Mouse (Mus musculus) yolk sac, embryonic 10.5 days (tissue): ENCODE results near the gene Btg4.

Source experiments
- DNase-seq: peaks from one replicate; pipeline ENCODE4 v3.0.0-alpha.2; 2017; ENCODE audit warnings: low spot score

The Btg4 gene

DNA sequence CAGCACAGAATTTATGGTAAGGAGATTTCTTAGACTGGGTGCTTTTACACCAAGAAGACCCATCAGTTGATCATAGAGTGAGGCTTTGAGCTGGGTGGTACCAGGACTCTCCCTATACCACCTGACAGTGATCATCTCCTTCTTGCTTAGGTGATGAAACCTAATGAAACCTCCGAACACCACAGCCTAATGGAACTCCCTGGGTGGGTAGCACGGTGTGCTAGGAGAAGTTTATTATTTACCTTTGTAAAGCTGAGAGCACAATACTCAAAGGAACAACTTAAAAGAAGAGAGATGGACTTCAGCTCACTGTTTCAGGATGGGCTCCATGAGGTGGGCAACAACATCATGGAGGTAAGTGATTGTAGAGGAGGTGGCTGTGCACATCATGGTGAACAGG lies at the start of gene Btg4:
TSS of gene Btg4 (plus strand) at position 301 of the 400 bp plus-strand sequence.
- DNase-seq = no peak

DNA sequence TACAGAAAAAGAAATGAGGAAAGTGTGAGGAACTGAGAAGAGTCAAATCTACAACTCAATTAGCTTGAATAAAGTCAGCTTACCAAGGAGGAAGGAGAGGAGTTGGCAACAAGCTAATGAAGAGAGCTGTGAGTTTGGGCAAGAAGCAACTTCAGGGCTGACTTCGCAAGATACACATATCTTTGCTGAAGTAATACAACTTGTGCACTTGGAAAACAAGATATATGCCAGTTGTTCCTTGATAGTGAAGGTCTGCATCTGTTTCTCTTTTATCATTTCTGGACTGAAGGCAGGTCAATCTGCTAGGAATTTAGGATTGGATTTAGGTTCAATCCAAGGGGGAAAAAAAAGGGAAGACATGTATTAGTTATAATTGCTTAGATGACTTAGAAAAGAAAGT lies 47.1 kb upstream of the Btg4 start:
- no peak for DNase-seq

- DNase-seq = no peak
Observed at GRCm38 (mm10) chr9:51015732-51016131, 45.0 kb upstream of the Btg4 start.

GRCm38 (mm10) chr9:51019670-51020069 lies 41.0 kb upstream of the Btg4 start:
- no peak for DNase-seq

GRCm38 (mm10) chr9:51020351-51020750 lies 40.4 kb upstream of the Btg4 start:
- DNase-seq = no peak

DNA sequence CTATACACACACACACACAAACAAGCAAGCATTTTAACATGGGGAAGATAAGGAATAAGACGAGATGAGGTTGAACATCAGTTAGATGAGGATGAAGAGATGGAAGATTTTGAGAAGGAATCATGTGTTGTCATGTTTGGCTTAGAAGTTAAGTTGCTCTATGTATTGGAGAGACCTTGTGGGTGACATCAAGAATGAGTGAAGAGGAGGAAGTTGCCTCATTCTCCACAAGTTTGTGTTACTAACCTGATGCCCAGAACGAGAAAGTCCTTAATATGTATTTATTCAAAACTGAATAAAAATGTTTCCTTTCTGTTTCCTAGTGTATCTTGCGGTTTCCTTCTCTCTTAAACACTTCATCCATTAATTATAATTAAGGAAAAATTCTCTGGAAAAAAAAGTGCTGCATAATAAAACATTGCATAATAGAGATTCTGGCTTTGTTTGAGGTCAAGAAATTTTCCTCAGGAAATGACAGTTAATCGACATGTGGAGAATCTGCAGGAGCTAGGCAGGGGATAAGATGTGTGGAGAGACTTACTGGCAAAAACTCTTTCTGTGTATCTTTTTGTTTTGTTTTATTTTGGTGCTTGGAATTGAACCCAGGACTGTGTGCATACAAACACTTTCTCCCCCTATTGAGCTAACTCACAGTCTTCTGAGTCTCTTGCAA lies 39.4 kb upstream of the Btg4 start:
- no peak for DNase-seq

DNA sequence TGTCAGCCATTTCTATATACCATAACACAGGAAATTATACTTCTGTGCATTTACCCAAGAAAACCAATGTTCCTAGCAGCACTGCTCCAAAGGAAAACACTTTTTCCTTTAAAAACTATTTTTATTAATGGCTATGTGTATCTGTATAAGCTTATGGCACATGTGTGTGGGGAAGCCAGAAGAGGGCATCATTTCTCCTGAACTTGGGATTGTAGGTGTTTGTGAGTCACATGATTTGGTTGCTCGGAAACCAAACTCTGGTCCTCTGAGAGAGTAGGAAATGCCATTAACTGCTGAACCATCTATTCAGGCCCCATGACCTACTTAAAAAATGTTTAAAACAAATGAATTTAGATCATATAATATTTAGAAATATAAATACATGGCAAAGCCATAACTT lies 33.7 kb upstream of the Btg4 start:
- DNase-seq = no peak

DNA sequence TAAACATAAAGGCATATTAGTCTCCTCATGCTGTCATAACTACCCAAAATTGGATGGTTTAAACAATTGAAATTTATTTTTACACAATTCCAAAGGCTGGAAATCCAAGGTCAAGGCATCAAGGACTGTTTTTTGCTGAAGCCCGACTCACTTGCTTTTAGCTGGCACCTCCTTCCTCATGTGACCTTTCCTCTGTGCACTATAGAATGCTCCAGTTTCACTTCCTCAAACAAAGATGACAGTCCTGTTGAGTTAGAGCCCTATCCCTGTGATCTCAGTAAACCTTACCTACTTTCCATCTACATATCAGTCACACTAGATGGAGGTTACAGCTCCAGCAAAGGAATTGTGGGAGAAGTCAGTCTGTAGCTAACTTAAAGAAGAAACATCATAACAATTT lies 30.6 kb upstream of the Btg4 start:
- DNase-seq = no peak

DNA sequence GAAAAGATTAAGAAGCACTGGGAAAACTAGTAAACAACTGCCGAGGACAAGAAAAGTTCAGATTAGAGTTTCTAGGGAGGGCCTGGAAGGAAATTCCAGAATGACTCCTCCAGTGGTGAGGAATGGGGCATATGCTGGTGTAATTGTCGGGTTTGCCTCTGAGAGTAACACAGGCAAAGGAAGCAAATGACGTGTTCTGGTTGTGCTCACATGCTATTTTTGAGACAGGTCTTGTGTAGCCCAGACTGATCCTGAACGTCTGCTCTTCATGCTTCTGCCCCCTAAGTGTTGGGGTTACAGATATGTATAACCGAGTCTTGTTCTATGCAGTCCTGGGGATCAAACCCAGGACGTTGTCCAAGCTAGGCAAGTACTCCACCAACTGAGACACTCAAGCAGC lies 29.1 kb upstream of the Btg4 start:
- DNase-seq = no peak

DNA sequence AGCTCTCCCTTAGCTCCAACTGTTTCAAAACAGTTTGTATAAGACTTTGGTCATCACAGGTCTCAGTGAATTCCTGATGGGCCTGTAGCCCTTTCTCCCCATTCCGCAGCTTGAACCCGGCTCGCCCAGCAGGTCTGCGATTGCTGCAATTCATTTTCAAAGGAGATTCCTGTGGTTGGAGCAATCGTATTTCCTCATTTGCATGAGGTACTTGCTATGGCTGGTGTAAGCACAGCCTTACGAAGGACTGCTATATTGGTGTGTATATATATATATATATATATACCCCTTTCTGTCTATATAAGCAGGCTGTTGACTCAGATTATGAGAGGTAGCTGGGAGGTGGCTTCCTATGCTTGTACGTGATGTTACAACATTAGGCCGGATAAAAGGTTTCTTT lies 28.4 kb upstream of the Btg4 start:
- no peak for DNase-seq

- DNase-seq = no peak
Observed at GRCm38 (mm10) chr9:51032785-51033529, 27.7 kb upstream of the Btg4 start.

DNA sequence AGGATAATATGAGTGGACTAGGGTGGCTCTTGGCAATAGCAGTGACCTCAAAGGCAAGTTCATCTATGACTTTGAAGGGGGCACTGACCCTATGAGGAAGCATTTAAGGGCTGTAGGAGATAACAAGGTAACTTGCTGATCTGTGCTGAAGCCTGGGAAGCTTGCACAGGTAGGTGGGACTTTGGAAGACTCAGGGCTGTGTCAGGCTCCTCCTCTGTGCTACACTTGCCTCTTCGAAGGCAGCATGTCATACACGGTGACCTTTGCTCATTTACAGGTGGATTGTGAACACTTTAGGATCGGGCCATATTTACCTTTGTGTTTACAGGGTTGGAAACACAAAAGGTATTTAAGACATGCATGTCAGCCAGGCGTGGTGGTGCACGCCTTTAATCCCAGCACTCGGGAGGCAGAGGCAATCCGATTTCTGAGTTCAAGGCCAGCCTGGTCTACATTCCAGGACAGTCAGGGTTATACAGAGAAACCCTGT lies 19.2 kb upstream of the Btg4 start:
- DNase-seq = no peak

DNA sequence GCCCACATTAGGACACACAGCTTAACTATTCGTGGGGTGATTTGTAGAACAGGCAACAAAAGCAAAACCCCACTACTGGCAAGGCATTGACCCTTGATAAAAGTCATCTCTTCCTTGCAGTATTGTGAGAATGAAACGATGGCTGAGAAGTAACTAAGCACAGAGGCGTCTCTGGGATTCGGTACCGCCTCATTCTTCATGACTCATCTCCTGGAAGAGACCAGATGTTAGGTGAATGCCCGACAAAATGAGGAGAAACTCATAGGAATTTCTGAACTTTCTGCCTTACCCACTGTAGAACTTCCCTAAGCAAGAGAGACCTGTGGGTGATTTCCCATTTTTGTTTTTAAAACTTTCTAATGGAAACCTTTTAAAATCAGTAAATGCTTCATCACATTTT lies 18.6 kb upstream of the Btg4 start:
- DNase-seq = no peak

- DNase-seq = no peak
Observed at GRCm38 (mm10) chr9:51052180-51052579, 8.5 kb upstream of the Btg4 start.

- DNase-seq = no peak
Observed at GRCm38 (mm10) chr9:51056360-51057324, 4.1 kb upstream of the Btg4 start.

DNA sequence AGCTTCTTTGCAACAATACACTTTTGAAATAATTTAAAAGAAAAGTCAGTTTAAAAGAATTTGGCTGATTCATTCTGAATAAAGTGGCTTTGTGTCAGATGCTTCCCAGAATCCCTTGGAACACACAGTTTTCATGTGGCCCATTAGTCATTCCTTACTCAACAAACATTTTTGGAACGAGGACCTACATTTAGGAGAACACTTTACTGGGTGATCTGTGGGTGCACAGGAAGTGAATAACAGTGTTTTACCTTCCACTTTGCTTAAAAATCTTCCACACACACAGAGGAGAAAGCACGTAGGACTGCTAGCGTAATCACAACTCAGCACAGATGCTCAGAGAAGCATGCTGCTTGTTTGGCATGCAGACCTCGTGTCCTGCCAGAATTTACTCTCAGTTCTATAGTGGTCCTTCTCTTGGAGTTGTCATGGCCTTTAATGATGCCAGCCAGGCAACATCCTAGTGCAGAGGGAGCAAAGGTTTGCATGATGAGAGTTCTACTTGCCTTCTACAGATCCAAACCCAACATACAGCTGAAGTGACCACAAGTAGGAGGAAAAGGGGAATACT lies 1.7 kb upstream of the Btg4 start:
- no peak for DNase-seq

- DNase-seq = no peak
Observed at GRCm38 (mm10) chr9:51068202-51068601, 7.5 kb downstream of the Btg4 start.

- no peak for DNase-seq
Observed at GRCm38 (mm10) chr9:51070801-51071200, 10.1 kb downstream of the Btg4 start.

- no peak for DNase-seq
Observed at GRCm38 (mm10) chr9:51075780-51076179, 15.1 kb downstream of the Btg4 start.

GRCm38 (mm10) chr9:51076300-51076978 lies 15.7 kb downstream of the Btg4 start:
- peak; percentile 6 for DNase-seq

GRCm38 (mm10) chr9:51076979-51077315 lies 16.2 kb downstream of the Btg4 start, which contains the start of gene Layn:
TSS of gene Layn (minus strand) at chr9:51077094.
- DNase-seq = peak; percentile 88

DNA sequence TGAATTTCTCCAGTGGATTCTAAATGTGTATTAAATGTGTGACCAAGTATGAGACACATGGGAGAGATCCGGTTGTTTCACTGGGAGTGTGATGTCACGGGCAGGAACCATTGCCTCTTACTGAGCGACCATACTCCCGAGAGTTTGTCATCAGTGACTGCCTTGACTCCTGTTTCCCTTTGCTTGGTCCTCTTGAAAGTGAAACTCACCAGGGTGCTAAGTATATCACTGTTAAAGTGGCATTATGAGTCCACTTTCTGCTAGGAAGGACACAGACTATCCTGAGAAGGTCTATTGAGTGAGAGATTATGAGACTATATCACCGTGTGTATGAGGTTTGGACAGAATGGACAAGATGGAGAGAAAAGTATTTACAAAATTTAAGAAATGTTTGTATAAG lies 20.9 kb downstream of the Btg4 start:
- no peak for DNase-seq
